ENCODE assay signal across 8 mouse cellular contexts in the genomic region with DNA sequence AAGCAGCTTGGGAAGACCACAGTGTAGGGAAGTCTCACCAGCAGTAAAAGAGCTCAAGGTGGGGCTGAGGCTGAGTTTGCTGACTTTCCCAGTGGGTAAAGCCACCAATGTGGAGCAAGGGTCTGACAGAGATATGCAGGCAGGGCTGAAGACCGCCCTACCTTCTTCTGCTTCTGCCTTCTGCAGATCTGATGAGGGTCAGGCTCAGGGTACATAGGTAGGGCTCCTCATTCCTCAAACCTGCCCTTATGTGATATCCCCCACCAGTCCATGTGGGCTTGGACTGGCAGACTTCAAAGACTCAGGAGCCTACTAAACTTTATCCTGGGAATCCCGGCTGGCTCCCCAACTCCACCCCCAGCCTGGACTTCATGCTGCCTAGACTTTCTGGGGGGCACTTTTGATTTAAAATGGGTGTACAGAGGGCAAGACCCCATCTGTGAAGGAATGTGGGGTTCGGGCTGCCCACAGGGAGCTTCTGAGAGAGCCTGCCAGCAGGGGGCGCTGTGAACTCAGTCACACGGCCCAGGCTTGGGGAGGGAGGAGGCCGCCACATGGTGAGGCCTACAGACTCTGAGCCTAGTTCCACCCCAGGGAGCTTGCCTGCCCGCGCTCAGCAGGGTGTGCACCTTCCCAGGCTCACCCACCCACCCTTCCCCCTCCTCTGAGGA.
DNase-seq lines count a peak whose midpoint lies in the region; ATAC-seq and TF ChIP-seq lines count a peak whose summit lies in the region.

No protein-coding gene starts in this region.

- H3K4me3 ChIP-seq in heart, embryonic 16.5 days (ENCODE audit: low read length): no peak overlapping the region
- H3K4me3 ChIP-seq in layer of hippocampus, adult 2 months: no peak overlapping the region
- no peak overlapping the region for H3K4me3 ChIP-seq in lung, embryonic 14.5 days (ENCODE audit: low read depth, low read length)

- H3K4me1 ChIP-seq in heart, embryonic 16.5 days (ENCODE audit: control insufficient read depth, insufficient read depth, low read length): peaks cover 26% of the 10 kb centered on the region
- H3K4me1 ChIP-seq in lung, embryonic 14.5 days (ENCODE audit: insufficient read depth): peaks cover 23% of the 10 kb centered on the region

- 24% methylated on average over 8 of the region's 8 CpGs for WGBS in heart, embryonic 16.5 days
- 30% methylated on average over 8 of the region's 8 CpGs for WGBS in lung, embryonic 14.5 days

- no peaks in the 10 kb centered on the region for H3K27me3 ChIP-seq in heart, embryonic 16.5 days (ENCODE audit: control insufficient read depth, insufficient read depth, low read length)
- no peaks in the 10 kb centered on the region for H3K27me3 ChIP-seq in lung, embryonic 14.5 days (ENCODE audit: insufficient read depth, low read length)

- ATAC-seq in erythroid progenitor cell, adult 5-6 weeks (replicated peaks; ENCODE audit: low FRiP score, poor library complexity, severe bottlenecking): peak; percentile 75
- peak; percentile 64 for ATAC-seq in heart, embryonic 16.5 days (replicated peaks; ENCODE audit: extremely low read depth, insufficient read depth, low FRiP score)
- ATAC-seq in lung, embryonic 14.5 days (ENCODE audit: insufficient read depth): peak; percentile 72

- no peak for TF ChIP-seq POLR2A in brain, embryonic 14.5 days (IDR thresholded peaks at IDR 0.05; ENCODE audit: borderline replicate concordance, extremely low read depth, insufficient read depth, insufficient read length, poor library complexity, severe bottlenecking)

- H3K4me2 ChIP-seq in heart, embryonic 16.5 days (ENCODE audit: low read depth, low read length): no peak overlapping the region
- no peak overlapping the region for H3K4me2 ChIP-seq in lung, embryonic 14.5 days

- peak overlapping the region; percentile 26; the same call in 1 of the 2 replicates for H3K27ac ChIP-seq in heart, embryonic 16.5 days (ENCODE audit: low read length)
- H3K27ac ChIP-seq in layer of hippocampus, adult 2 months: peak overlapping the region; percentile 78
- no peak overlapping the region for H3K27ac ChIP-seq in lung, embryonic 14.5 days (ENCODE audit: low read depth)

- TF ChIP-seq CTCF in brain, embryonic 14.5 days (IDR thresholded peaks at IDR 0.05; ENCODE audit: borderline replicate concordance, extremely low read depth, insufficient read depth, insufficient read length): peak; percentile 61
- TF ChIP-seq CTCF in layer of hippocampus, adult 2 months (conservative IDR thresholded peaks at IDR 0.05): peak; percentile 94
- TF ChIP-seq CTCF in lung, embryonic 14.5 days (IDR thresholded peaks at IDR 0.05; ENCODE audit: low read depth): peak; percentile 93

- H3K9ac ChIP-seq in heart, embryonic 16.5 days (ENCODE audit: low read length): peak overlapping the region; percentile 32
- no peak overlapping the region for H3K9ac ChIP-seq in lung, embryonic 14.5 days

- peak; percentile 68 for DNase-seq in ES-CJ7 (ENCODE audit: low read depth, low spot score)
- peak; percentile 53 for DNase-seq in brain, embryonic 14.5 days (ENCODE audit: low read depth)
- peak; percentile 70 to 84 for DNase-seq in layer of hippocampus, adult 2 months (ENCODE audit: low spot score in 2 of 2)
- DNase-seq in lung, embryonic 14.5 days: peak; percentile 91
- DNase-seq in retina, embryonic 14.5 days (ENCODE audit: low spot score): peak; percentile 77
- peak; percentile 97 for DNase-seq in thymus, postnatal 25 days

- no peaks in the 10 kb centered on the region for H3K9me3 ChIP-seq in heart, embryonic 16.5 days (replicated peaks; ENCODE audit: control insufficient read depth, low read length)
- H3K9me3 ChIP-seq in lung, embryonic 14.5 days (ENCODE audit: low read depth, low read length): no peaks in the 10 kb centered on the region

- H3K36me3 ChIP-seq in heart, embryonic 16.5 days (ENCODE audit: control insufficient read depth, insufficient read depth): no peaks in the 10 kb centered on the region
- H3K36me3 ChIP-seq in lung, embryonic 14.5 days (ENCODE audit: insufficient read depth): no peaks in the 10 kb centered on the region
